Mouse (Mus musculus) cerebellum, postnatal 14 days (tissue): ENCODE results near the gene Rap1gap2.

ENCODE experiments used
- DNase-seq, 2 experiments: peaks; one replicate each; pipeline ENCODE4 v3.0.0; 2021; ENCODE audit warnings: mixed read lengths in 2 of 2

The Rap1gap2 gene

DNA sequence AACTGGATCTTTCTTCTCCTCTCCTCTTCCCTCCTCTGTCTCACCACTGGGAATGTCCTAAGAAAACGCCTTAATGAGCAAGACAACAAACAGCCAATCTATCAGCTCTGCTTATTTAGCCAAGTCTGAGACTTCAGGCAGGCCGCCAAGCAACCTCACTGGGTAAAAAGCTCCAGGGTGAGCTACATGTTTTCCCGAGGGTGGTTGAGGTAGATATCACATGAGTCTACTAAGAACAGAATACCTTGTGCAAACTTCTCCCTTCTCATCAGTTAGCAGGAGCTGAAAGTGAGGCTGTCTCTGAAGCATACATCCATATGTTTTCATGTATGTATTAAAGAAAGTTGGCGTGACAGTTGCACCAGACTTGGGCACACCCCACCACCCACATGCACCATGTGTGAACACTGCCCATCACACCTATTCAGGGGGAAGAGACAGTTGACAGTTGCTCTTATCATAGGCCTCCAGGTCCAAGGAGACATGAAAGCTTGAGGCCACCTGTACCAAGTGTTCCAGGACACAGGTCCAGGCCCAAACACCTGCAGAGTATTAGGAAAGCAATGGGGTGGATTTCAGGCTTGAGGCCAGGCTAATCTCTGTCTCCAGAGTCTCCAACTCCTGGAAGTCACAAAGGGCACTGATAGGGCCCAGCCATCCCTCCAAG lies 35.8 kb downstream of the Rap1gap2 start:
- no peak for DNase-seq

DNA sequence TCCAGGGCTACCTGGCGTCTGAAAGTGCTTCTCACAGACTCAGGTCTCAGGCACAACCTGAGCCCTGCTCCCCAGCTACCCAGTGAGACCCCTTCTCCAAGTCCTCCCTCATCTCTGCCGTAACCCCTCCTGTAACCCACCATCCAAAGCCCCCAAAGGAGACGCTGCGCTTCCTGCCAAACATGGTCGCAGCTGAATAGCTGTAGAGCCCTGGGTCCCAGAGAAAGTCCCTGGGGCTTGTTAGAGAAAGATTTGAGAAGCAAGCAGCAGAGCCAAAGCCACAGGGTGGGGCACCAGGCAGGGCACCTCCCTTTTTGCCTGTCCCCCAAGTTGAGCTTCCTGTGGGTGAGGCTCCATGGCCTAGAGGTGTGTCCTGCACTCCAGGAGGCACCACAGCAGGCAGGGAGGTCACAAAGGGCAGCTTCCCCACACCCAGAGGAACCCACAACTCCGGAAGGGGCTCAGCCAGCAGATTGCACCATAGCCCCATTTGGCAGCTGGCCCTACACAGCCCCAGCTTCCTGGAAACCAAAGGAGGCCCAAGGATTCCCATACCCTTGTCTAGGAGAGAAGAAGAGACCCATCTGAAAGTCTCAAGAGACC lies 38.2 kb downstream of the Rap1gap2 start:
- no peak for DNase-seq

GRCm38 (mm10) chr11:74569735-74570134 lies 41.0 kb downstream of the Rap1gap2 start:
- no peak for DNase-seq

DNA sequence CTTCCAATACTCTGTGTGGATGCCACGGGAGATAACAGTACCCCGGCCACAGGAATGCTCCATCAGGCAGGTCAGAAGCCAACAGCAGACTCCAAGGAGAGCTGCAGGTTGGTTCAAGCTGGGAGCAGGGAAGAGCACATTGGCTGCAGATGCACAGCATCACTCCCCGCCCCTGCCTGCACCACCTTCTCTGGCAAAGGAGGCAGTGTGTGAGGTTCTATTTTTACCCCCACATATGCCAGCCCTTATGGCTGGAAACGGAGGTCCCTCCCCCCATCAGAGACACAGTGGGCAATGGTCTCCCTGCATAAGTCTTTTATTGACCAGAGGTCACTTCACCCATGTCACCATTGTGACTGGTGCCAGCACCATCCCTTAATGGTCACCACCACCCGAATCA lies 42.3 kb downstream of the Rap1gap2 start:
- peak; percentile 64 to 66 for DNase-seq

GRCm38 (mm10) chr11:74568004-74568403 lies 42.7 kb downstream of the Rap1gap2 start:
- no peak for DNase-seq

DNA sequence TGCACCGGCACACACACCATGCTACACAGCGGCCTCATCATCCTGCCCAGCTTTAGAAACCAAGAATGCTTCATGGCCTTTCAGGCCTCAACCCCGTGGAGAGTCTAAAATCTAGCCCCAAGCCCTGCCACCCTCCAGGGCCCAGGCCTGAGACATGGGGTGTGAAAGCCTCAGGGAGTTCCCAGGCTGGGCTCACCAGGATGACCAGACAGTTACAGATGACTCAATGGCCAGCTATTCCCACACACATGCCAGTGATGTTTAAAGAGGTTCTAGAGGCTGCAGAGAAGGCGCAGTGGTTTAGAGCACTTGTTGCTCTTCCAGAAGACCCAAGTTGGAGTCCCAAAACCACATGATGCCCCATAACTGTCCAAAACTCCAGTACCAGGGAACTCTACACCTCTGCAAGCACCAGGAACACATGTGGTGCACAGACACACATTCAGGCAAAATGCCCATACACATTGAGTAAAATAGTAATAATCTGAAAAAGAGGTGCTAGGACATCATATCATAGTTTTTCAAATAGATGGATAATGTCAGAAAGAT lies 44.3 kb downstream of the Rap1gap2 start:
- no peak for DNase-seq

- no peak for DNase-seq
Observed at GRCm38 (mm10) chr11:74561392-74561791, 49.3 kb downstream of the Rap1gap2 start.

DNA sequence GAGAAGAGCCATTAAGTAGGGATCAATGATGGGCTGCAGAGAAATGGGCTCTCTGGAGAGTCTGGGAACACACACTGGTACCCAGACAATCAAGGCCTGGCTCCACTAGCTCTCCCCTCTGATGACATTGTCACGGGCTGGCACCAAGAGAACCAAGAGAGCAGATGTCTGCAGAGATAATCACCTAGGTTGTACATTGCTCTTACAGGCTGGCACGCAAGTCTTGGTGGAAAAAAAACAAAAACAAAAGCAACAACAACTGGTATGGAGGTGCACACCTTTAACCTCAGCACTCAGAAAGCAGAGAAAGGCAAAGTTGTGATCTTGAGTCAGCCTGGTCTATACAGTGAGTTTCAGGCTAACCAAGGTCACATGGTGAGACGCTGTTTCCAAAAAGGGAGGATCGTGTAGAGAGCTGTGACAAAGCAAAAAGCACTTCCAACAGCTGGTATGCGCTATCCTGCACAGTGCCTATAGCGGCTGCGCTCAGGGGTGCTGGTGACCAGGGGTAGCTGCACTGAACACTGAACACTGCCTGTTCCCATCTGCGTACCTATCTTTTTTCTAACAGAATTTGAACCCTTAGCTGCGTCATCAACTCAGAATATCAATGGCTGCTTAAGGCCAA lies 50.0 kb downstream of the Rap1gap2 start:
- no peak for DNase-seq

- no peak for DNase-seq
Observed at GRCm38 (mm10) chr11:74559793-74560433, 50.8 kb downstream of the Rap1gap2 start.

DNA sequence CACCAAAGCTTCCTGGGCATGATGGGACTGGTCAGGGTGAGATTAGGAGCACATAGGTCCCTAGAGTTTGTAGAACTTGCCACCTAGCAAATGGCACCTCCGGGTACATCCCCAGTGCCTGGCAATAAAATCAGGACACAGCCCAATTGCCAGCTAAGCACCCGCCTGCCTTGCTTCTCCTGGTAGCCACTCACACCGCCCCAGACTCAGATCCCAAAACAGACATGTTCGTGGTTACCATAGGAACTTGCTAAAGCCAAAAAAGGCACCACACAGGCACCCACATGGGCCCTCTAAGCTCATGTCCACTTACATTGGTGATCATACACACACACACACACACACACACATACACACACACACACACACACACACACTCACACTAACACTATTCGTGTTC lies 51.8 kb downstream of the Rap1gap2 start:
- DNase-seq: no peak

GRCm38 (mm10) chr11:74557456-74558230 lies 53.1 kb downstream of the Rap1gap2 start:
- peak; percentile 41 to 53 for DNase-seq

DNA sequence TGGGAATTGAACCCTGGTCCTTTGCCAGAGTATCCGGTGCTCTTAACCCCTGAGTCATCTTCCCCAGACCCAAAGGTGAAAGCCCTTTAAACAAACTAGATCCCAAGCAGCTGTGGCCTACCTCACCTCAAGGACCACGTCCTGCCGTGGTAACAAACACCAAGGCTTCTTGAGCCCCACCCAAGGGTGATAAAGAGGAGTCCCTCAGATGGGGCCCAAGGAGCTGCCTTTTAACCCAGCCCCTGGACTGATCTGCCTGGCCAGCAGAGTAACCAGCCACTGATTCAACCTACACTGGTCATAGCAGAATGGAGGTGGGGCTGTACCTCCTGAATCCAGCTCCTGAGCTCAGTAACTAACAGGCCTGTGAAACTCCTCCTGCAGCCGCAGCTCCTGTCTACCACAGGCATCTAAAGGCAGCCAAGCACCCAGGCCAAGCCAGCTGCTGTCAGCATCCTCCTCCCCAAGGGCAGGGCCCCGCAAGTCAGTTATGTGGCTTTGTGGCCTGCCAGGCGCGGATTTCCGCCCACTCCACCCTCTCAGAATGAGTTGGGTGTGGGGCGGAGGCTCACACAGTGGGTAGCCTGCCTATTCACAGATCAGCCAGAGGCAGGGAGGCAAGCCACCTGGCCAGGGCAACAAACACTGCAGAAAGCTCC lies 54.9 kb downstream of the Rap1gap2 start:
- peak in 1 of 2 experiments; percentile 30 for DNase-seq

DNA sequence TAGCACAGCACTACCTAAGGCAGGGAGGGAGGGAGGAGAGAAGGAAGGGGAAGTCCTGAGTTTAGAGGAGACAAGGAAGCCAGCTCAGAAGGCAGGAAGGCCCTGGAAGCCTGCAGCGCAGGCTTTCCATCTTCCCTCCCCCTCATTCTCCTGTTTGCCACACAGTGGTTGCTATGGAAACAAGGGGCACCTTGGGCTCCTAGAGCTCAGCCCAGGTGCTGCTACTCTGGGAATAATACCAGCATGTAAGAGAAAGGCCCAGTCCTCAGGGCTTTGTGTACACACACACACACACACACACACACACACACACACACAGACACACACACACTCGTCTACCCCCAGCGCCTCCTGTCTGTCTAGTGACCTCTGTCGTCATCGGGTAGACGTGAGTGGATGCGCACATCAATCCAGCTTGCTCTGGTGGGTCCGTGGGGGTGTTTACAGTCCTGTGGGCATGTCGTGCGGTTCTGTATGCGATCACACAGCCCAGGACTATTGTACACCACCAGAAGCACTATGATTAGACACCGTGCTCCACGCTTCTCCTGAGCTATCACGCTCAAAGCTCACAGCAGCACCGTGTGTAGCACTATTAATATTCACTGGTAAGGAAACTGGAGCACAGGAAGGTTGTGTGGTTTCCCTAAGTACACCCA lies 55.9 kb downstream of the Rap1gap2 start:
- DNase-seq: no peak

- no peak for DNase-seq
Observed at GRCm38 (mm10) chr11:74551568-74551967, 59.1 kb downstream of the Rap1gap2 start.

DNA sequence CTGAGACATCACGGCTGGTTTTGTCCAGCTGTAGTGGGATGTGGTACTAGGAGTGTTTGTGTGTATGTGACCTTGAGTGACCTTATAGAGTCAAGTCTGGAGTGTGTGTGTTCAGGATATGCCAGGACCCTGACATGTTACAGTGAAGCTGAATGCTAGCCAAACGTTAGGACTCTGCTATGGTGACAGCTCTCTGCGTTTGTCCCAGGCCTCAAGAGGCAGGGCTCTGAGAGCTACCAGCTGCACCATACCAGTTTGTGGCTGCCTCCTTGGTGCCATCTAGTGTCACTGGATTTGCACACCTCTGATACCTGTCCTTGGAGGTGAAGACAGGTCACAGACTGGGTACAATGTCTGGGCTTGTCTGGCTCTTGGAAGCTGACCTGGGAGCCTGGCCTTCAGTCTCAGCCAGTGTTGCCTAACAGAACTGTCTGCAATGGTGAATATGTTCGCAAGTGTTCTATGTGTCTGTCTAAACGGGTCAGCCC lies 60.1 kb downstream of the Rap1gap2 start:
- no peak for DNase-seq

DNA sequence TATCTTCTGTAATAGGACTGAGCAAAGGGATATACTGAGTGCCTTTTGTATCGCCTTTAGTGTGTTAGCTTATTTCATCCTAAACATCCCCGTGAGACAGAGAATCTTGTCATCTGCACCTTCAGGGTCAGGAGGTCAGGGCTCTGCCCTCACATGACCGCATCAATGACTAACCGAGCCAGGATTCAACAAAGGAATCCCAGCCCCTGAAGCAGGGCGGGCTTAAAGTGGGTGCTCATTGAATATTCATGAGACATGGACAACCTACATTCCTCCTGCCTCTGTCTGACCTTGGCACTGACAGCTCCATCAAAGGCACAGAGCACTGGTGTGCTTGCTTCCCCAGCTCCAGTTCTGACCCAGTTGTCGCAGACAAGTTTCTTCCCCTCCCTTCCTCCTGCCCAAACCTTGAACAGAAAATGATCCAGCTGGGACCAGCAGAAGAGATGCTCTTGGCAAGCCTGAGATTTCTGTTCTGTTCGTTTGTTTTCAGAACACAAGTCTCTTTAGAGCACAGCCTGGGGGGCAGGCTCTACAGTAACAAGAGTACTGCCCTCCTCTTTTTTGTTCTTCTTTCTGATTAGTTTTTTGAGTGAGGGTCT lies 61.8 kb downstream of the Rap1gap2 start:
- no peak for DNase-seq

GRCm38 (mm10) chr11:74546933-74547694 lies 63.6 kb downstream of the Rap1gap2 start:
- DNase-seq: peak; percentile 50 to 70

- peak; percentile 77 to 83 for DNase-seq
Observed at GRCm38 (mm10) chr11:74546165-74546564, 64.5 kb downstream of the Rap1gap2 start.

- DNase-seq: no peak
Observed at GRCm38 (mm10) chr11:74545560-74545959, 65.2 kb downstream of the Rap1gap2 start.

- no peak for DNase-seq
Observed at GRCm38 (mm10) chr11:74537352-74537751, 73.4 kb downstream of the Rap1gap2 start.
